Mouse (Mus musculus) heart, postnatal 10 days (tissue): ENCODE results near the gene Asgr1. TPM values are rescaled to one million over a fixed set of nuclear protein-coding genes. Genes with fewer than 3 reads are reported as not detected.
"Not testable (repeated sequence)": the region's sequence is repeated elsewhere in the genome, so short reads cannot be mapped to it uniquely, and the experiment has no call there.

Source experiments
- DNase-seq, 2 experiments: peaks; one replicate each; pipeline ENCODE4 v3.0.0; 2021
- intact Hi-C: fragments of 180-260 bp; cut with DNase I; formaldehyde crosslinking; loops from one replicate; pipeline ENCODE4 v1.15.1; 2025
- total RNA-seq, 2 experiments: library from RNA; stranded (reverse); gene quantifications; 2 replicates each; pipeline ENCODE4 v1.2.3; 2021

Gene Asgr1
- total RNA-seq, 2 experiments from 2014 or later: 0.22 TPM; not detected in 1

DNA sequence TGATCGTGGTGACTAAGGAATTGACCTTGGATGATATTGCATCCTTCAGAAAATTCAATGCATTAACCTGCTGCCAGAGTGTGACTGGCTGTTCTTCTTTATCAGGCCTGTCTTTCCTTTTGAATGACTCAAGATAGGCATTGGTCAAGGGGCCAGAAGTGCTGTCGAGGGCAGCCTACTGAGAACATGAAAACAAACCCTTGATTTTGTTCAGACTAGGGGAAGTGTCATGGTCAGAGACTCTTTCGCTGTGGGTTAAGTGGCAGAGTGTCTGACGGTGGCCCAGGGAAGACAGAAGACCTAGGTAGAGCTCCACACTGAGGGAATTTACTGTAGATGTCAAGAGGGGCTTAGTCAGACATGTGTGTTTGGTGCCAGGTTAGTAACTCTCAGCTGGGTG, 12.8 kb downstream of the Asgr1 start:
- no peak for DNase-seq
- intact Hi-C loops: no loop called here

DNA sequence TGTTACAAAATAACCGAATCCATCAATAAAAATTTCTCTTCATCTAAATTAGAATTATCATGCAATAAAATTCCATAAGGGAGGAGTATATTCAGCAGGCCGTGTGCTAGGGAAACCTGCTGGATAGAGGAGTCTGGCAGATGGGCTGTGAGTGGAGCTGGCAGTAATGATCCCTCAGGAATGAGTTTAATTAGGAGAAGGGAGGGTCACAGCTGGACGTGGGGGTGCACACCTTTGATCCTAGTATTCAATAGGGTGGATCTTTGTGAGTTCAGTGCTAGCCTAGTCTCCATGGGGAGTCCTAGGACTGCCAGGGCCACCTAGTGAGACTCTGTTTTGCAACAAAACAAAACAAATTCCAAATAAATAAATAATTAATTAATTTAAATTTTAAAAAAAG, 14.4 kb downstream of the Asgr1 start:
- no peak for DNase-seq
- intact Hi-C loops: no loop called here

DNA sequence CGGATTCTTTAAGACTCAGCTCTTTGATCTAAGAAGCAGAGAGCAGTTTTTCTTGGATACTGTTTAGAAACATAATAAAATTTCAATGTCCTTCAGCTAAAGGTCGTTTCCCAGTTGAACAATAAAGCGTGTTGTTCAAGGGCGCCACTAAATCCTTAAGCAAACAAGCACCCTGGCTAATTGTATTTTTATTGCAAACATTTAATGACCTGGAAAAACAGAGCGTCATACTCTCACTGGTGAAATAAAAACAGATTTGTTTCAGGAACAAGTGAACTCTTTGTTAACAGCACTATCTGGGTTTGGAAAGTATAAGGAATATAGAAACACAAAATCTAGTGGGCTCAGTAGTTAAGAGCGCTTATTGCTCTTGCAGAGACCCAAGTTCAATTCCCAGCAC, 16.2 kb downstream of the Asgr1 start:
- DNase-seq: no peak
- intact Hi-C loops: no loop called here

DNA sequence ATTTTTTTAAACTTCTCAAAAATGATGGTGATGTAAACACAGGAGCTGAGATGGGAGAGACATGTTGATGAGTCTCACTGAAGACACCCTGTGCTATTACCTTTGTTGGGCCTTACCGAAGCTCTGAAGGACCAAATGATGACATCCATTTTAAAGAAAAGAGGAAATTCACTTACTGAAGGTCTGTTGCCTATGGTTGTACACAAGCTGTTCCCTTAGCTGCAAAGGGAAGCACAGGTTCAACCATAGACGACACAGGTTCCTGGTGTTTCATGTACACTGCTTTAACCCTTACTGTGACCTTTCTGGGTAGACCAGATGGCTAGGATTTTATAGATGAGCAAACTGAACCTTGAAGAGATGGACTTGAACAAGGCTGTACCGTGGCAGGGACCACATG, 16.7 kb downstream of the Asgr1 start:
- DNase-seq, intact Hi-C loops: not testable (repeated sequence)

DNA sequence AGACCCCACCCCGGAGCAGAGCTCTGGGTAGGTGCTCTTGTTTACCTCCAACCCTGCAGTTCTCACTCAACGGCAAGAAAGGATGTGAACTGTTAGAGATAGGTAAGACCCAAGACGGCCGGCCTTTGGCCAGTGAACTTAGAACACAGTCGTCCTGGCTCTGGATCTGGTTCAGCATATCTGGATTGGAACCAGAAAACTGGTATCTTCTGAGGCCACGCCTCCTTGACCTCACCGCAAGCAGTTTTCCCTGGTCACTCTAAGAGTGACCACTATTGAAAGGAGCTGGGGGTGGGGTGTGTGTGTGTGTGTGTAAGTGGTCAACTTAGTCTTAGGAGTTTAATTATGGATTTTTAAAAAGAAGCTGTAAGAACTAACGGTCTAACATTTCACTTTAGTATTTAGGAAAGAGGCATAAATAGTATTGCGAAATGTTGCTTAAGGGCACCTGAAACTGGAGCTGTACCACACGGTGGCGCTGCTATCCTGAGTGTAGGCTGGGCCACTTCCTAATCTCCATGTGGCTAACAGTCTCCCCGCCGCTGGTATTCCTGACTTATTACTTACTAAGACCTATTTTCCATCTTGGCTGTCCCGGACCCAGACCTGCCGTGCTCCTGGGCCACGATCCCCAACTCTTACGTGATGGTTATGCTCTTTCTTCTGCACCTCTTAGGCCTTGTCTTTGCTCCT, 20.6 kb downstream of the Asgr1 start:
- peak; percentile 79 to 87 for DNase-seq
- intact Hi-C loops: loop anchor here (1.0 to 2.0 kb wide), 3 partner anchors 105 to 139 kb away; no protein-coding TSS in a partner anchor

DNA sequence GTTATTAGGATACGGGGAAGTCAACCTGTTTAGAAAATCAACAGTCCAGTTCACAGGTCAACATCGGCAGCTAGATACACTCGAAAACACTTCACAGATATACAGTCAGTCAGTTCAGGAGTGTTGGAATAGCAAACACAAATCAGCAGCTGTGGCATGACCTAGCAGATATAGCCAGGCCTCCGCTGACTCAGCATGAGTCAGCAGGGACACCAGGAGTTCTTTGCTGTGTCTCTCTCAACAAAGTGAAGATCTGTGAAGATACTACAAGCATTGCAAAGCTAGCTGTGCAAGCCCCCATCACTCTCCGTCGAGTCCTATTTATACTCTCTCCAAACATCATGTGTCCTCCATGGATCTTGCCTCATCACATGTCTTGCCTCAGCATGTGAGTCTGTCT, 21.7 kb downstream of the Asgr1 start:
- intact Hi-C loops: loop anchor here (2.0 kb wide), 1 partner anchor 125 kb away; no protein-coding TSS in a partner anchor

DNA sequence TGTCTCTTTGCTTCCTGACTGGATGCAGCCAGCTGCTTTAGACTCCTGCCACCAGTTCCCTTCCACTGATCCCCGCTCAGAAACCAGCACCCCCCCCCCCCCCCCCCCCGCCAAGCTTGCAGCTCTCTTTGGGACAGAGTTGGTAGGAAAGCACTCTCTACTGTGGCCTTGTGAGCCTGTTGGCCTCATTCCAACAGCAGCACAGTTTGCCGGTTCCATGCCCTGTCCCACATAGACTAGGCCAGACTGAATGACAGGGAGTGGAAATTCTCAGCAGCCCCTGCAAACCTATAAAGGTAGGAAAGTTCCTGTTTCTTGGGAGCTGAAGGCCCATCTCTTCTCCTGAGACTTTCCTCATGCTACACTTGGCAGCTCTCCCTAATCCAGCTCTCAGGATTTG, 23.6 kb downstream of the Asgr1 start:
- intact Hi-C loops: no loop called here
- no peak for DNase-seq

More for the DNA sequence above, 21.7 kb downstream of the Asgr1 start:
- no peak for DNase-seq

DNA sequence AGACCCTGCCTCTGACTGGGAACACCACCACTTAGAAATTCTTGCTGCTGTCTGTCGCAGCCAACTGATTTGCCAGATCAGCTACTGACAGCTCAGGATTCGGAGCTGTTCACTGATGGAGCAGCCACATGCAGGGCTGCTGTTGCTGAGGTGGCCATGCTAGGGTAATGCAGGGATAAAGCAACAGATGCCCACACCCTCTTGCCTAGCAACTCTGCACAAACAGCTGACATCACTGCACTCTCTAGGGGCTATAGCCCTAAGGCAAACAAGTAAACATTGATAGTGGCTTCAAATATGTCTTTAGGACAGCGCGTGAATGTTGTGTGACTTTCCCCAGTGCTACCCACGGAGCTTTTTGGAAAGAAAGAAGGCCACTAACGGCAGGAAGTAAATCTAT, 25.3 kb downstream of the Asgr1 start:
- intact Hi-C loops: no loop called here
- no peak for DNase-seq

DNA sequence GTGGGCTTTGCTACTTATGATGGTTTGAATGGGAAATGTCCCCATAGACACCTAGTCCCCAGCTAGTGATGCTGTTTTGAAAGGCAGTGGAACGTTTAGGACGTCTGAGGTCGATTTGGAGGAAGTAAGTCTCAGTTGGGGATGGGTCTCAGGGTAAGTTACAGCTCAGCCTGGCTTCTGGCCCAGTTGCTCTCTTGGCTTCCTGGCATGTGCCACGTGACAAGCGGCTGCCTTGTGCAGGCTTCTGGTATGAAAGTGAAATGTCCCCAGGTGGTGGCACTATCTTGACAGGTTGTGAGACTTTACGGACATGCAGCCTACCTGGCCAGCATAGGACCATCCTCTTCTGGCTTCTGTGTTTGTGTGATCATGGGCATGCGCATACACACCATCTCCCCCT, 26.0 kb downstream of the Asgr1 start:
- peak; percentile 23 to 35 for DNase-seq
- intact Hi-C loops: no loop called here

DNA sequence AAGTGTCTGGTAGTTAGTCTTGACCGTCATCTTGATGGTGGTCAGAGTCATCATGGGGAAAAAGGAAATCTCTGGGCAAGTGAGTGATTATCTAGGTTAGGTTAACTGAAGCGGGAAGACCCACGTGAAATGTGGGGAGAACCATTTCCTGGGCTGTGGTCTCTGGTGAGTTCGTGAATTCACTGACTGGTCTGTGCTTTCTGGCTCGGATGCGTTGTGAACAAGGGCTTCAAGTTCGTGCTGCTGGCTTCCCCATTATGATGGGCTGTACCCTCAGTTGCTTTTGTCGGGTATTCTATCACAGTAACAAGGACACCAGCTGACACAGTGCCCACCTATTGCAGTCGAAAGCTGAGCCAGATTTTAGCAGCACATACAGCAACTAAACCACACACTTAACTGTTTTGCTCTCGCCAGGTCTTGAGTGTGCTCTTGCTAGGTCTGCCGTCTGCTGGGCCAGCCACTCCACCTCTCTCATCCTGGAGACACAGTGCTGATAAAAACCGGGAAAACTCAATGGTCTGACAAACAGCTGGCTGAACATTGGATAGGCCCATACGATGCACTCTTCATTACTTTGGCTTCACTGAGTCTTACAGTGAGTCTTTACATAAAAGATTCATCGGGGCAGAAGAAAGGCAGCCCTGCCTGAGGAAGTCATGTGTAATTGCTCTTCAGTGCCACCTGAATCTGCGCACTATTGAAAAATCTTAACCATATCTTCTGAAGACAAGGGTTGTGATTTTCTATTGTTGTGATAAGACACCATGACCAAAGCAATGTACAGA, 27.1 kb downstream of the Asgr1 start:
- no peak for DNase-seq
- intact Hi-C loops: no loop called here

DNA sequence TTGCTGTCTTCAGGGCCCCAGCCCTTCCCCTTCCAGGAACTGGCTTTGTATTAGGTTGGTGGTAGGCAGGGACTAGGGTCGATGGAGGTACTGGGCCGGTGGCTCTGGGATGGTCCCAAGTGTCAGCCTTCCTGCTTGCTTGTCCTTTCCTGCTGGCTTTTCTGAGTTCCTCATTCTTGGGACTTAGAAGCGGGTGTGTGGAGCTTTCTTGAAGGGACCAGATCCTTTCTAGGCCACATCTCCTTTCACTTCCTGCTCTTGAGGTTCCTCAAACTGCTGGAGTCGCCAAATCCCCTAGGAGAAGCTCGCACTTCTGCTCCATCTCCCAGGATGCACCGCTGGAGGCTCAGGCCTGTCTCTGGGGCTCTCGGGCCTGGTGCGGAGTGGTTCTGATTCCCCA, 30.7 kb downstream of the Asgr1 start:
- DNase-seq: peak; percentile 13 to 16
- intact Hi-C loops: no loop called here

DNA sequence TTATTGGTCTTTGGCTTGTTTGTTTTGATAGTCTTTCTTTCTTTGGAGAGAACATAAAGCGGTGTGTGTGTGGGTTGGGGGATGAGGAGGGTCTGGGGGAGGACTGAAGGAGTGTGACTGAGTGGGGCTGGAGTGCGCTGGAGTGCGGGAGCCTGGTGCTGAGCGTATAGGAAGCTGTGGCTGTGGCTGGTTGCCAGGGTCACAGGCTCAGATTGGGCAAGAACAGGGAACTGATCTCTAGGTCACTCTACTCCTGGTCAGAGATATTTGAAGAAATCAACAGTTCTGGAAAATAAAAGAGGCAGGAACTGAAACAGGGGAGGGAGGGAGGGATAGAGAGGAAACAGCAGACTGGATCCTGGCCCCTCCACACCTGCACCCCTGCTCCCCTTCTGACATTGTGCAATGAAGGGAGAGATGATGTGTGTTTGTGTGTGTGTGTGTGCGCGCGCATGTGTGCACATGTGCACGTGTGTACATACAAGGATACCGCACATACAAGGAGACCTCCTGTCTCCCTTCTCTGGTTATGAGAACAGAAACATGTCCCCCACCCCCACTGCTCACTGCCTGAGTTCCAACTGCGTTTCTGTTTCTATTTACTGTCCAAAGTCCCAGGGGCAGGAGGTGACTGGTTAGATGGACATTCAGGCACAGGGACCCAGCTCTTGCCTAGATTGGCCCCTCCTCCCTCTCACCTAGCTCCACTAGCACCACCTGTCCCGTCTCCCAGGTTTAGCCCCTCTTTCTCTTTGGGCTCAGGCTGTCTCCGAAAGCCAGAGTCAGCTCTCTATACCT, 38.3 kb downstream of the Asgr1 start, which contains the start of gene Asgr2:
Asgr2 (plus strand) TSS at position 659 of the 798 bp plus-strand sequence.
- DNase-seq: peak; percentile 16 to 21

DNA sequence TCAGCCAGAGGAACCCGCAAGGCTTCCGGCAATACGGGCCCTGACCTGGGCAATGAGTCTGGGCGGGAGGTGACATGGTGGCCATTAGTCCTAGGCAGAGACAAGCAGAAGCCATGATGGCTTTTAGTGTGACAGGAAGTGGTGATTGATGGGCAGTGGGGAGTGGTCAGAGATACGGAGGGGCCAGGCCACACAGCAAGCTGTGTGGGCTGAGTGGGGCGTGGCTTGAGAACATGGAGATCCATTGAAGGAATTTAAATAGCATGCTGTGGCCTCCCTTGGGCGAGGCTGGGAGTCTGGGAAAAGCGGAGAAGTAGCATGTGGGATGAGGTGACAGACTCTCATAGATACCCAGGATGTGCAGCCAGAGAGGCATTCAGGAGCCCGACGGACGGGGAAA, 43.5 kb downstream of the Asgr1 start:
- intact Hi-C loops: no loop called here

More for the DNA sequence above, 38.3 kb downstream of the Asgr1 start, which contains the start of gene Asgr2:
- intact Hi-C loops: no loop called here

DNA sequence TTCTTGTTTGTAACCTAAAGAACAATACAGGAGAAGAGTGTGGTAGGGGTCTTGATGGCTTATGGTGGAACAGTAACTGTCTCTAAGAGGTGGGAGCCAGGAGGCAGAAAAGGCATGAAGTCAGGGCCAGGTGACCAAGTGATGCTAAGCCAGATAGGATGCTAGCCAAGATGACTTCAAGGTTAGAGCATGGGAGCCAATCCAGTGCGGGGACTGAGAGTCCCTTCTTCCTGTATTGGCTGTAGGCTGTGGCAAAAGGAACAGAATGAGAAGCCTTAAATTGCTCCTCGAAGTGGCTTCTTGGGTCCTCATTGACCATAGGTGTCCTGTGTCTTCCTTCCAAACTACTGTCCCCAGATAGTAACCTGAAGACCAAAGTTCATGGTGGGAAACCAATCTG, 45.2 kb downstream of the Asgr1 start:
- intact Hi-C loops: no loop called here
- DNase-seq: no peak

More for the DNA sequence above, 43.5 kb downstream of the Asgr1 start:
- no peak for DNase-seq

DNA sequence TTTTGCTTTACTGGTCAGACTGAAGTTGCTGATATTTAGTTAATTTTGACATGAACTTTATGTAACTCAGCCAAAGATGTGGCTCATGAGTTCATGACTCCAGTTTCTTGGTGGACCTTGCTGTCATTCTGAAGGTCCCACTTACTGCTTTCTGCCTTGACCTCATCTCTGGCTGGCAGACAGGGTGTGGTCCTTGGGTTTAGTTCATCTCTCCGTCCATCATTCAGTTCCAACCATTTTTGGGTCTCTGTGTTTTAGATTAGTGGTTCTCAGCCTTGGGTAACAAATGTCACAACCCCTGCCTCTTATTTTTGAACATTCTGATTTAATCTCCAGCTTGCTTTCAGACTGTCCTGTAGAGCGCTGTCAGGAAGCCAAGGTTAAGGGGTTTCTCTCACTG, 45.9 kb downstream of the Asgr1 start:
- intact Hi-C loops: no loop called here
- no peak for DNase-seq

DNA sequence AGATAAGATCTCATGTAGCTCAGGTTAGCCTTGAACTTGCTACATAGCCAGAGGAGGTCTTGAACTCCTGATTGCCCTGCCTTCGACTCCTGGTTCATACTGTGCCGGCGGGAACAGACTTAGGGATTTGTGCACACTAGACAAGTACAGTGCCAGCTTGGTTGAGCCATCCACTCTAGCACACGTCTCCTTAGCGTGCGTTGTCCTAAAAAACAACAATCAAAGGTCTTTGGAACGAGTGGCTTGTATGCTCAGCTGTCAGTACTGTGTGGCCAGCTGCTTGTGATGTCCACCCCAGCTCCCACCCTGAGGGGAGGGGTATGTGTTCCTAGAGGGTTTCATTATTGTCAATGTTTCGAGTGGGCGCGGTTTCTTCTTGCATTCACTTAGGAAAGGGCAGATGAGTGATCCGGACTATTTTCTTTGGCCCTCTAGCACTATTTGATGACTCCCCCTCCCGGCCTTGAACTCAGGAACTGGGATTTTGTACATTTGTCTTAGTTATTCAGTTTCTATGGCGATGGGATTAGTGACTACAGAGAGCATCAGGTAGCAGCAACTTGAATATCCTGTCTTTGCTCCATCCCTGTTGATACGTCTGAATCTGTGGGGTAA, 49.9 kb downstream of the Asgr1 start:
- no peak for DNase-seq
- intact Hi-C loops: no loop called here

DNA sequence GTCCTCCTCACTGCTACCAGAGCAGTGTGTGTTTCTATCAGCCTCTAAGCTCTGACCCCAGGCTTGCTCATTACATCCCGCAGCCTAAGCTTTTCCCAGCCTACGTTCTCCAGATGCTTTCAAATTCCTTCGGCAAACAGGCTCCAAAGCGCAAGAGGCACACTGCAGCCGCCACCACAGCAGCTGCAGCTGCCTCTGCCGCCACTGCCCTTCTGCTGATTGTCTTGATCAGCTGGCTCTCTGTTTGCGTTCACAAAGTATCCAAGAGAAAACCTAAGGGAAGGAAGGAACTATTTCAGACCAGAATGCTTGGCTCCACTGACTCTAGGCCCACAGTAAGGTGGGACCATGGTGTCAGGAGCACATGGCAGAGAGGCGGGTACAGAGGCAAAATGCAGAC, 53.2 kb downstream of the Asgr1 start:
- DNase-seq: no peak
- intact Hi-C loops: no loop called here
